Mouse (Mus musculus): ENCODE measurements around the gene Zfp385a.
"Not testable (repeated sequence)": the region's sequence is repeated elsewhere in the genome, so short reads cannot be mapped to it uniquely, and the experiment has no call there.

The Zfp385a gene

DNA sequence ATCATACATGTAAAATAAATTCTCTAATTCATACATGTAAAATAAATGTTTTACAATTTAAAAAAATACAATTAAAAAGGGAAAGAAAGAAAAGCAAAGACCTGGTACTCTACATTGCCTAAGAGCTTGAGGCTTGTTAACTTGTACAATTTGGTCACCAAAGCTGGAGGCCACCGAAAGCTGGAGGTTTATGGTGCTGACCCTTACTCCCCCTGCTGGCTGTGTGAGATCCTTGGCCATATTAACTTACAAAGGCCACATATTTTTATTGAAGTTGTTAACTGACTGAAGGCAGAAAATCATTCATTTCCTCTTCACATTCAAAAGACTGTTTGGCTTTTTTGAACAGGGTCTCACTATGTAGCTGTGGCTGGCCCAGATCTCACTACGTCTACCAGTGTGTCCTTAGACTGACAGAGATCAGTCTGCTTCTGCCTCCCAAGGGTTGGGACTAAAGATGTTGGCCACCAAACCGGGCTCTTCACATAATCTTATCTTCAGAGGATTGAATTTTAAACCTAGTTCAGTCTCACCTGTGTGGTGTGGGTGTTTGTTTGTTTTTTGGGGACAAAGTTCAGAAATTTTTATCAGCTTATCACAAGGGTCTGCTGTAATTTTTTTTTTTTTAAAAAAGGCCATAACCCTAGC, 59.0 kb downstream of the Zfp385a start:
- TF ChIP-seq NANOG (IDR thresholded peaks at IDR 0.05; ENCODE audit: borderline replicate concordance, low read length) = no peak
- TF ChIP-seq POU5F1 (IDR thresholded peaks at IDR 0.05; ENCODE audit: borderline replicate concordance, low read length) = no peak
- TF ChIP-seq CTCF (conservative IDR thresholded peaks at IDR 0.05; ENCODE audit: low read length) = peak; percentile 64
- no peaks in the 10 kb centered on the region for H3K27me3 ChIP-seq (ENCODE audit: insufficient read depth, low read length)
- peaks cover 47% of the 10 kb centered on the region for H3K4me1 ChIP-seq (replicated peaks; ENCODE audit: low read depth, low read length)
- no peak overlapping the region for H3K4me3 ChIP-seq (replicated peaks; ENCODE audit: low read length)
- H3K9me3 ChIP-seq (ENCODE audit: low read length) = no peaks in the 10 kb centered on the region
- peaks cover 50% of the 10 kb centered on the region for H3K36me3 ChIP-seq (ENCODE audit: insufficient read depth, low read length)

DNA sequence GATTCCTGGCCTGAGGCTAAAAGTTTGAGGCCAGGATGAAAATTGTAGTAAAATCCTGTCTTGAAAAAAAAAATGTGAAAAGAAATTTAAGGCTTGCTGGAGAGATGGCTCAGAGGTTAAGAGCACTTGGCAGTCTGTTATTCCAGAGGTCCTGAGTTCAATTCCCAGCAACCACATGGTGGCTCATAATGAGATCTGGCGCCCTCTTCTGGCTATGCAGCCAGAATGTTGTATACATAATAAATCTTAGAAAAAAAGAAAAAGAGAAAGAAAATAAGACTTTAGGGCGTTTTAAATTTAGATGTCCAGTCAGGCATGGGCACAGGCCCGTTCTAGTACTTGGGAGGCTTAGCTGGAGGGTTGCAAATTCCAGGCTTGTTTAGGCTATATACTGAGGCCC, 60.1 kb downstream of the Zfp385a start:
- Histone ChIP-seq H3K27me3 (ENCODE audit: insufficient read depth, low read length) (no peaks in the 10 kb centered on the region), H3K36me3 (ENCODE audit: insufficient read depth, low read length) (peaks cover 38% of the 10 kb centered on the region), H3K4me1 (replicated peaks; ENCODE audit: low read depth, low read length) (peaks cover 40% of the 10 kb centered on the region), H3K9me3 (ENCODE audit: low read length) (no peaks in the 10 kb centered on the region), H3K4me3 (replicated peaks; ENCODE audit: low read length) (no peak overlapping the region)
- TF ChIP-seq POU5F1 (IDR thresholded peaks at IDR 0.05; ENCODE audit: borderline replicate concordance, low read length) (no peak), CTCF (conservative IDR thresholded peaks at IDR 0.05; ENCODE audit: low read length) (peak; percentile 61)

DNA sequence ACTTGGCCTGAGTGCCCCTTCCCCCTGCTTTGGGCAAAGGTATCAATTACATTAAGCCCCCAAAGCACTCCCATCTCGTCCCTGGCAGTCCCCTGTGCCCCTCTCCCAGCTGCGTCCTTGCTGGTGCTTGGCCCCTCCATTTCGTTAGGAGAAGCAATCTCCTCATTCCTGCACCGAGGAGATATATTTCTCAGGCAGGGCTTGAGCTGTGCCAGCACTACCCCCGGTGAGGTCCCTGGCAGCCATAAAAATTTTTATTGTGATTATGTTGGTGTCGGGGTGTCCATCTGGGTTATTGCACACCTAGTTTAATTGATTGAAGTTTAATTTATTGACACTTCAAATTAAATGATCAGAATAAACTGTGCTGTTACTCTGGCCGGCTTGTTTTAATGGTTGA, 61.9 kb downstream of the Zfp385a start:
- no peak overlapping the region for H3K4me3 ChIP-seq (replicated peaks; ENCODE audit: low read length)
- no peaks in the 10 kb centered on the region for H3K9me3 ChIP-seq (ENCODE audit: low read length)
- peaks cover 53% of the 10 kb centered on the region for H3K4me1 ChIP-seq (replicated peaks; ENCODE audit: low read depth, low read length)
- no peaks in the 10 kb centered on the region for H3K27me3 ChIP-seq (ENCODE audit: insufficient read depth, low read length)
- TF ChIP-seq POU5F1 (IDR thresholded peaks at IDR 0.05; ENCODE audit: borderline replicate concordance, low read length) (no peak), CTCF (conservative IDR thresholded peaks at IDR 0.05; ENCODE audit: low read length) (no peak), NANOG (IDR thresholded peaks at IDR 0.05; ENCODE audit: borderline replicate concordance, low read length) (no peak)
- peaks cover 35% of the 10 kb centered on the region for H3K36me3 ChIP-seq (ENCODE audit: insufficient read depth, low read length)

DNA sequence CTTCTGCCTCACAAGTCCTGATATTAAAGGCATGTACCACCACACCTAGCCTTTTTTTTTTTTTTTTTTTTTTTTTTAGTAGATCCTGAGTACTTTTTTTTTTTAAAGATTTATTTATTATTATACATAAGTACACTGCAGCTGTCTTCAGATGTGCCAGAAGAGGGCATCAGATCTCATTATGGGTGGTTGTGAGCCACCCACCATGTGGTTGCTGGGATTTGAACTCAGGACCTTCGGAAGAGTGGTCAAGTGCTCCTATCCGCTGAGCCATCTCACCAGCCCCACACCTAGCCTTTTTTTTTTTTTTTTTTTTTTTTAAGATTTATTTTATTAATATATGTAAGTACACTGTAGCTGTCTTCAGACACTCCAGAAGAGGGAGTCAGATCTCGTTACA, 64.0 kb downstream of the Zfp385a start:
- H3K4me3 ChIP-seq (replicated peaks; ENCODE audit: low read length); H3K9me3 ChIP-seq (ENCODE audit: low read length); H3K27me3 ChIP-seq (ENCODE audit: insufficient read depth, low read length): not testable (repeated sequence)
- Histone ChIP-seq H3K4me1 (replicated peaks; ENCODE audit: low read depth, low read length) (peaks cover 52% of the 10 kb centered on the region), H3K36me3 (ENCODE audit: insufficient read depth, low read length) (peaks cover 29% of the 10 kb centered on the region)

DNA sequence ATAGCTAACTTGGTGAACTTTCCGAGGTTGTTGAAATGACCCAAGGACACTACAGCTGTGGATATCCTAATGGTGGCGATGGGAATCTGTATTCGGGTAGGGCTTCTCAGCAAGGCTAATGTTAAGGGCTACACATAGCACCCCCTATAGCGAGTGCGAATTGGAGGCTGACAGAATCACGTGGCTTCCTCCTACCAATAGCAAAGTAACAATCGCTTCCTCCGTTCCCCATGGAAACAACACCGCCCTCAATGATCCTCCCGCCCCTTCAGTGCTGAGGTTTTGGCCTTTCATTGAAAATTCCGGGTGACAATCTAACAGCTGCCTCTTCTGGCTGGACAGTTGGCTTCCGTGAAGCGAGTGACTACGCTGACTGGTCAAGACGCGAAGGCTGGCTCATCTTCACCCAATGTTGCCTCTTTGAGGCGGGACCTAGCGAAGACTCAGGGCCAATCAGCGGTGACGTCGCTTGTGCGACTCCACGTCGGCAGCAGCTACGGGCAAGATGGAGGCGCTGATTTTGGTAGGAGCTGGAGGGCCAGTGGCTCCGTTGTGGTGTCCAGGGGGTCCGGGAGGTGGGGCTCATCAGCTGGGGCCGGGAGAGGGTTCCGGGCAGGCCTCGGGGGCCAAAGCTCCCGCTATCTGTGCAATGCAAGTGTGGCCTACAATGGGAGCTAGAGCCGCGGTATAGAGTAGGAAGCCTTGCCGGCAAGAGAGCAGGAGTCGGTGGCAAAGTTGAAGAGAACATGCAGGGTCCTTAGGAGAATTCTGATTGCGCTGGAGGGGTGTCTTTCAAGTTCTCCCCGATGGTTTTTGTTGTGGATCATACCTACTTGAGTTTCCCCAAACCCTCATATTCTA, 67.2 kb downstream of the Zfp385a start, which contains the start of gene Copz1:
TSS of gene Copz1 (plus strand) at position 296 of the 861 bp plus-strand sequence.
- H3K27me3 ChIP-seq (ENCODE audit: insufficient read depth, low read length) = 0 out of 2 replicates have a peak, but pooled peaks cover 3% of the 10 kb centered on the region
- no peaks in the 10 kb centered on the region for H3K9me3 ChIP-seq (ENCODE audit: low read length)
- H3K36me3 ChIP-seq (ENCODE audit: insufficient read depth, low read length) = peaks cover 11% of the 10 kb centered on the region
- H3K4me3 ChIP-seq (replicated peaks; ENCODE audit: low read length) = peak within 1 kb of the TSS; percentile 99
- H3K4me1 ChIP-seq (replicated peaks; ENCODE audit: low read depth, low read length) = peaks cover 32% of the 10 kb centered on the region
- TF ChIP-seq CTCF (conservative IDR thresholded peaks at IDR 0.05; ENCODE audit: low read length) = no peak
- TF ChIP-seq NANOG (IDR thresholded peaks at IDR 0.05; ENCODE audit: borderline replicate concordance, low read length) = no peak
- no peak for TF ChIP-seq POU5F1 (IDR thresholded peaks at IDR 0.05; ENCODE audit: borderline replicate concordance, low read length)

DNA sequence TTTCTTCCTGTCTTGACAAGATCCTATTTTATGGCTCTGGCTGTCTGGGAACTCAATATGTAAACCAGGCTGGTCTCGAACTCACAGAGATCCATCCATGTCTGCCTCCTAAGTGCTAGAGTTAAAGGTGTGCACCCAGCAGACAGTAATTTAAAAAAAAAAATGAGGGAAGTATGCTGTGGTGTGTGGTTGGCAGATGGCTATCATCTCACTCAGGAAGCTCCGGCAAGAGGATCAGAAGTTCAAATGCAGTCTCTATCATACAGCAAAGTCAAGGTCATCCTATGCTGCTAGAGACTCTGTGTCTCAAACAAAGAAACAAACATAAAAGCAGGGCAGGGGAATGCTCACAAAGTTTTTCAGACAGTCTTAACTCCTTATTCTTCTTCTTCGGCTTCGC, 71.0 kb downstream of the Zfp385a start:
- no peaks in the 10 kb centered on the region for H3K36me3 ChIP-seq (ENCODE audit: insufficient read depth, low read length)
- no peak for TF ChIP-seq NANOG (IDR thresholded peaks at IDR 0.05; ENCODE audit: borderline replicate concordance, low read length)
- TF ChIP-seq CTCF (conservative IDR thresholded peaks at IDR 0.05; ENCODE audit: low read length) = no peak
- TF ChIP-seq POU5F1 (IDR thresholded peaks at IDR 0.05; ENCODE audit: borderline replicate concordance, low read length) = no peak
- H3K9me3 ChIP-seq (ENCODE audit: low read length) = no peaks in the 10 kb centered on the region
- H3K4me1 ChIP-seq (replicated peaks; ENCODE audit: low read depth, low read length) = peaks cover 9% of the 10 kb centered on the region
- H3K27me3 ChIP-seq (ENCODE audit: insufficient read depth, low read length) = 0 out of 2 replicates have a peak, but pooled peaks cover 3% of the 10 kb centered on the region
- H3K4me3 ChIP-seq (replicated peaks; ENCODE audit: low read length) = no peak overlapping the region

DNA sequence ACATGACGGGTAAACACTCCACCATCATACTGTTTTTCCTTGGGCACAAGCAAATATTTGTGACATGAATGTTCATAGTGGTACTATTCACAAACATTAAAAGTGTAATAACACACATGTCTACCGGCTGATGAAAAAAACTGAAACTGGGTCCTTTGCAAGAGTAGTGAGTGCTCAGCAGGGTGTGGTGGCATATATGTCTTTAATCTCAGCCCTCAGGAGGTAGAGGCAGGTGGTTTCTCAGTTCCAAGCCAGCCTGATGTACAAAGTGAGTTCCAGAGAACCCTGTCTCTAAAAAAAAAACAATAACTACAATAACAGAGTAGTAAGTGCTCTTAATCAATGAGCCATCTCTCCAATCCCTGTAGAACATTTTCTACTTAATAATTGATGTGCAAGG, 75.1 kb downstream of the Zfp385a start:
- no peak for TF ChIP-seq NANOG (IDR thresholded peaks at IDR 0.05; ENCODE audit: borderline replicate concordance, low read length)
- no peak for TF ChIP-seq CTCF (conservative IDR thresholded peaks at IDR 0.05; ENCODE audit: low read length)
- TF ChIP-seq POU5F1 (IDR thresholded peaks at IDR 0.05; ENCODE audit: borderline replicate concordance, low read length) = no peak
- no peaks in the 10 kb centered on the region for H3K4me1 ChIP-seq (replicated peaks; ENCODE audit: low read depth, low read length)
- H3K36me3 ChIP-seq (ENCODE audit: insufficient read depth, low read length) = no peaks in the 10 kb centered on the region
- no peak overlapping the region for H3K4me3 ChIP-seq (replicated peaks; ENCODE audit: low read length)
- 0 out of 2 replicates have a peak, but pooled peaks cover 3% of the 10 kb centered on the region for H3K27me3 ChIP-seq (ENCODE audit: insufficient read depth, low read length)
- H3K9me3 ChIP-seq (ENCODE audit: low read length) = no peaks in the 10 kb centered on the region

Data from E14TG2a.4 (cell line).